Mouse (Mus musculus) cerebellum, adult 11 months (tissue): Measurements from ENCODE around the gene Ap4m1.
"Not testable (repeated sequence)": the region's sequence is repeated elsewhere in the genome, so short reads cannot be mapped to it uniquely, and the experiment has no call there.

Experiments
- DNase-seq: peaks from one replicate; pipeline ENCODE4 v3.0.0; 2022

Gene Ap4m1

DNA sequence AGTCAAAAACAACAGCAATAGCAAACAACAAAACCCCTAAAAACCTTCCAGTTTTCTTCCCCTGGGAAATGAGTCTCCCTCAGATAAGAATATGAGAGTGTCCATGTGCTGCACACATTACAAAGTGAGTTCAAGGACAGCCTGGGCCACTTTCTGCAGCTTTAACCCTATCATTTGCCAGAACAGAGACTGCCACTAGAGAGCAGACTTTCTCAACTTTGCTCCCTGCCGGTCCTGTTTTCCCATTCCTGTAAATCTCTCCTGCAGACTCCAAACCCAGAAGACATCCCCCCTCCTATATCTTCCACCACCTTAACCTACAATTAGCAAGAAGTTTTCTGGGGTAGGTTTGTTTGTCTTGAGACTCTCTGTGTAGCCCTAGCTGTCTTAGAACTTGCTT, 27.8 kb downstream of the Ap4m1 start:
- no peak for DNase-seq

DNA sequence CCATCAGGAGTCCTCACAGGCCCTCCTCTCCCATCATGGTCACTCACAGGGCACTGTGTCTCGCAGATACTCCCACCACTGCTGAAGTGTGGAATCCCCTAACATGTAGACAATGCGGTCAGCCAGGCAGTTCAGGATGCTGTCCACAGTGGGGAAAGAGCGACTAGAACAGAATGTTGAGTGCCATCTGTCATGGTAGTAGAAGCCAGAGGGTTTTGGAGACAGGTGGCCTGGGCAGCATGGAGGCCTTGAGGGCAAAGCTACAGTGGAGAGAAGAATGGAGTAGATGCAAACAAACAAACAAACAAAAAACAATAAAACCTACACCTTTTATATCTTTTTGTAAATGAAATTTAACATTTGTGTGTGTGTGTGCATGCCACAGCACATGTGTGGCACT, 30.3 kb downstream of the Ap4m1 start:
- no peak for DNase-seq

DNA sequence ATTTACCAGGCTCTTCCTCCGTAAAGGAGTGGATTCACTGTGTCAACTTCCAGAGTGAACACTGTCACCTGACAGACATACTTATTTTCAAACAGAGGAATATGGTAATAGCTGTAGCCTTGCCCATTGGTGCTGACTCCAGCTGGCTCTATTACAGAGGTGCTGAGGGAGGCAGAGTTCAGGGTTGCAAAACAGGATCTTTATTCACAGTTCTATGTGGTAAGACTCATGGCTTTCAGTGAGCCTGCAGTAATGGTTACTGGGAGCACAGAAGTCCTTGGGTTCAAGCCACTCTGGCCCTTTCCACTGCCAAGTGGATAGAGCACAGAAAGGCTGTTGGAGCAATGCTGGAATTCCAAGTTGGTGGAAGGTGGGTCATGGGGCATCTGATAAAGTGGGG, 35.5 kb downstream of the Ap4m1 start:
- DNase-seq, result no peak

DNA sequence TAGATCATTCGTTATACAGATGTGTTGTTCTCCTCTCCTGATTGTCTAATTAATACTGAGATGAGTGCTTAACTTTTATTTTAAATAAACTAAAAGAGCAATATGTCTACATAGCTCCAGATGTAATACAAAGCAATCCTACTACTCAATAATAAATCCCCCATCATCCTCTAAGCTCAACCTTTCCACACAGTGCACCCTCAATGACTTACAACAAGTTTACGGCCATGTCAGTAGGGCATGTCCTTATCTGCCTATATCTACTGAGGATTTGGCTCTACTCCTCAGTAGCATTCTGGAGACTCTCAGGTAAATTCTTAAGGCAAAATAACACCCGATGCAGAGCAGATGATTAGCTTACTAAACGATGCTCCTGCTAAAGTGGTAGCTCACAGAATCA, 36.1 kb downstream of the Ap4m1 start:
- no peak for DNase-seq

DNA sequence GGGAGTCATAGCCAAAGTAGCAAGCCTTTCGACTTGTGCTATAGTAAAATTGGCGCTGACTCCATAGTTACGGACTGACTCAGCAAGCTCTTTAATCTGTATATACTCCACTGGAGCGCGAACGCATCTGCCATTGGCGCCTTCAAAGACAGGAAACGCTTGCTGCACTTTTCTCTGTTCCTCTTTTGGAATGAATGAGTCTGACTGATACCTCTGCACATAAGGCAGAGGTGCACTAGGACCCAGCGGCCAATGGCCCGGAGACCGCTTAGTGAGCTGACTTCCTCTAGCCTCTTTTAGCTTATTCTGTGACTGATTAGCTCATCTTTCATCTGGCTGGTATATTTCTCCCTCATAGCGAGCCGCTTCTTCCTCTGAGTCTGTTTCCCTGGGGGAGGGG, 44.8 kb downstream of the Ap4m1 start:
- DNase-seq, result not testable (repeated sequence)

DNA sequence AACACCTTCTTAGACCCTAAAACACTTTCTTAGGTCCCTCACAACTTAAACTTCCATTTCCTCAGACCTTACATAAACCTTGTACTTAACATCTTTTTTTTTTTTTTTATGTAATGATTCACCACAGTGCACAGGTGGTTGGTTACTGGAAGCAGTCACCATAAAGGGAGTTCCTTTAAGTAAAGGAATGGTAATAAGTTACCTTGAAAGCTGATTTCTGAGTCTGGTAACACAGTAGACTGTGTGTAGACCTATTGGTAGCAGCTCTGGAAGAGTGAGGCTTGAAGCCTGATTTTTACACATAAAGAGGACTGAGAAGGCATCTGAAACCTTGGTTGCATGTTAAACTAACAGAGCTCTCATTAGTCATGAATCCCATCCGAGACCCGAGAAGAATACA, 48.1 kb downstream of the Ap4m1 start:
- DNase-seq, result no peak

DNA sequence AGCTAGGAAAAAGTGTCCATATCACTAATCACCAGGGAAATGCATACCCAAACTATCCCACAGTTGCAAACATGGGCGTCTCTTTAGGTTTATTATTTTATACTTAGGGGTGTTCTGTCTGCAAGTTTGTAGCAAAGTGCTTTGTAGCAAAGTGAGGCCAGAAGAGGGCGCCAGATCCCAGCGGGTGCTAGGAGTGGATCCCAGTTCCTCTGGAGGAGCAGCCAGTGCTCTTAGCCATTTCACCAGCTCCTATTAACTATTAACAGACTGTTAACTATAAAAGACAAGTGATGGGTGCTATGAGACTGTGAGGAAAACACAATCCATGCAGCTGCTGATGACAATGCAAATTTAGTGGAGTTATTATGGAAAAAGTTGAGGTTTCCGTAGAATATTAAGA, 50.3 kb downstream of the Ap4m1 start:
- peak; percentile 50 for DNase-seq

DNA sequence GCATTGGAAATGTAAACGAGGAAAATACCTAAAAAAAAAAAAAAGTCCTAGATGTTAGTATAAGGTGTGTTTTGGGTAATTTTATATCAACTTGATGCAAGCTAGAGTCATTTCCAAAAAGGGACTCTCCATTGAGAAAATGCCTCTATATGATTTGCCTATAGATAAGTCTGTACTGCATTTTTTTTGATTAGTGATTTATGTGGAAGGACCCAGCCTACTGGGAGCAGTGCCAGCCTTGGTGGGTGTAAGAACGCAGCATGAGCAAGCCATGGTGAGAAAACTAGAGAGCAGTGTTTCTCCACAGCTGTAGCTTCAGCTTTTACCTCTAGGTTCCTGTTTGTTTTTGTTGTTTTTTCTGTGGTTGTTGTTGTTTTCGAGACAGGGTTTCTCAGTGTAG, 51.5 kb downstream of the Ap4m1 start:
- no peak for DNase-seq

DNA sequence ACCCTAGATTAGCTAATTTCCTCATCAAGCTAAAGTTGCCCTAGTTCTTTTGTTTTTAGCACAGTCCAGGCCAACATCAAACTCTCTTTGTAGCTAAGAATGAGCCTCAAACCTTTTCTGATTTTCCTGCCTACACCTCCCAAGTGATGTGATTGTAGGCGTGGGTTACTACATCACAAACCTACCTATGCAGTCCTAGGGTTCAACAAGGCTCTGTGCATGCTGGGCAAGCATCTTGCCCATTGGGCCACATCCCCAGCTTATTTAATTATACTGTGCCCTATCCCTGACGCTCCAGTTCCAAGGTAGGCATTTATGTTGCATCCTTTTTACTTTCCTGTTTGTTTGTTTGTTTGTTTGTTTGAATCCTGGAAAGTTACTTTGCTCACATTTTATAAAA, 53.9 kb downstream of the Ap4m1 start, which contains the start of gene Nxpe5:
Gene Nxpe5, plus strand, starts transcription at position 199 of the 400 bp plus-strand sequence.
- DNase-seq, result no peak

DNA sequence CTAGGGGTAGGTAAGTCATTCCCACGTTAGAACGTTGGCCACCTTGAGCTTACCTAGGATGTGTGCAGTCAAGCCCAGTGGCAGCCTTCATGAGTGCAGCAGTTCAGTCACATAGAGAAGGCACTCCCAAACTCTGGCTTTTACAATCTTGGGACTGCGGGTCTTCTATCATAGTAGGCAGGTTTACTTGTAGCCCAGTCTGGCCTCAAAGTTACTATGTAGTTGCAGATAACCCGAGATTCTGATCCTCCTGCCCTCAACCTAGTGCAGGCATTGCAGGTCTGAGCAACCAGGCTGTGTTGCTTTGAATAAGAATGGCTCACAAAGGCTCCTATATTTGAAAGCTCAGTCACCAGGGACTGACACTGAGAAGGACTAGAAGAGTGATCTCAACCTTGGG, 54.7 kb downstream of the Ap4m1 start:
- no peak for DNase-seq

DNA sequence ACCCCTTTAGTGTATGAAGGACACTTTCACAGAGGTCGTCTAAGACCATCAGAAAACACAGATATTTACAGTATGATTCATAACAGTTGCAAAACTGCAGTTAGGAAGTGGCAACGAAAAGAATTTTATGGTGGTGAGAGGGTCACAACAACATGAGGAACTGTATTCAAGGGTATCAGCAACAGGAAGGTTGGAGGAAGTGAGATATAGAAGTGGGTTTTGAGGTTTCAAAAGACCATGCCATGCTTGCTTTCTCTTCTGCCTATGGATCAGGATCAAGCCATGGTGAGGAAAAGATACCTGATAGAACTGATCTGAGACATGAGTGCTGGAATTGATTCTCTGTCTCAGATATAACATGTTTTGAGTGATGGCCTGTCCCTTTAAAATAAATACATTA, 55.6 kb downstream of the Ap4m1 start:
- no peak for DNase-seq

DNA sequence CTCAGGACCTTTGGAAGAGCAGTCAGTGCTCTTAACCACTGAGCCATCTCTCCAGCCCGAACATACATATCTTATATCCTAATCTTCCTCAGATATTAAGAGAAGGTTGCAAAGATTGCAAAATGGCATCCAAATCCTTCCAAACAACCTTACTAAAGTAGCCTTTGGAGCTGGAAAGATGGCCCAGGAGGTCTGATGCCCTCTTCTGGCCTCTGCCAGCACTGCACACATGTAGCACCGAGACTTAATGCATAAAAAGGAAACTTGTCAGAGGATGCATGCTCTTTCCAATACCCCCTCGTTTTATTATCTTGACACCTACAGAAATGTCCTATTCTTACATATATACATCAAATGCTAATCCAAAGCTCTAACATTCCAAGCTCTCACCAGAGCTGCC, 56.2 kb downstream of the Ap4m1 start:
- no peak for DNase-seq

DNA sequence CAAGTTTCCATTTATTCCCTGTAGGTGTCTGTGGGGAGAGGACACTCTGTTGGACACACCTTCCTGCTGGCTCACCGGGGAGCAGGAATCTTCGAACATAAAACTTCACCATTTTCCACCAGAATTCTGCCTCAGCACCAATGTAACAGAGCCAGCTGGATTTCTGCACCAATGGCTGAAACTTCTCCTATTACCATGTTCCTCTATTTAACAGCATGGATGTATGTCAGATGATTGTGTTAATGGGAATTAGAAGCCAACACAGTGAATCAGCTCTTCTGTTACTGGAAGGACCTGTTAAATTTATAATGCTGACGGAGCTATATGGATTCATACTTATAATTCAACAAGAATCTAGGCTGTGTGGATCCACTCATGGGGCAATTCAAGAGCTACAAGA, 57.7 kb downstream of the Ap4m1 start:
- no peak for DNase-seq
